Mouse (Mus musculus) ES-E14 (cell line): ENCODE measurements around the gene Dnajb7.

ENCODE experiments used
- CHD2 ChIP-seq: IDR thresholded peaks from 2 replicates; pipeline ENCODE4 v1.6.1; 2014; ENCODE audit warnings: mild to moderate bottlenecking, low read depth, low read length, inconsistent platforms
- MAFK ChIP-seq: IDR thresholded peaks from 2 replicates; pipeline ENCODE4 v1.6.1; 2014; ENCODE audit warnings: mild to moderate bottlenecking, low read depth, low read length, inconsistent platforms; ENCODE audit not compliant: insufficient read depth
- ZC3H11A ChIP-seq: IDR thresholded peaks from 2 replicates; pipeline ENCODE4 v1.6.1; 2012; ENCODE audit warnings: low read depth, mild to moderate bottlenecking, inconsistent platforms, low read length, borderline replicate concordance
- ZNF384 ChIP-seq: IDR thresholded peaks from 2 replicates; pipeline ENCODE4 v1.6.1; 2012; ENCODE audit warnings: low read depth, low read length, inconsistent platforms

DNA sequence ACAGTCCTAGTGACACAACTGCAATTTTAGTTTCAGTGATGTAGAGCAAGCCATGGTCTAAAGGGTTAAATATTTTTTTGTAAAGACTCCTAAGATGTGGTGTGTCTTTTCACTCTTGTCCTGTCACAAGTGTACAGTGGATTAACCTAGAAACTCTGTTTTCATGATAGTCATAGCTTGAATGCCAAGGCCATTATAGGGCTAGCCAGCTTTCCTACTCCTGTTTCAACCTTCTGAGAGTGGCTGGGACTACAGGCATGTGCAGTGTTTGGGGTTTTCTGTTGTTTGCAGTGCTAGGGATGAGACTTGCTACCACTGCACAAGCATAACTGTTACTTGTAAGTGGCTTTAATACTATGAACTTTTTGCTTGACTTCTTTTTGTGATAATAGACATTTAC lies 31.1 kb upstream of the Dnajb7 start:
- TF ChIP-seq CHD2 (no peak), ZNF384 (no peak), ZC3H11A (no peak), MAFK (no peak)
